Mouse (Mus musculus) lung, adult 2 months (tissue): ENCODE measurements at regions not wholly inside any gene's neighbourhood (a gene's known extent, or its start where the extent isn't known, plus 50 kb on each side); places are given as distances from the start of the nearest gene placed in this dataset.

ENCODE experiments used
- CTCF ChIP-seq: fragments of 200-500 bp; IDR thresholded peaks from 2 replicates; pipeline ENCODE4 v1.5.1; 2011; ENCODE audit warnings: mild to moderate bottlenecking, low read length, control low read depth; ENCODE audit not compliant: insufficient read depth
- POLR2A ChIP-seq: fragments of 200-500 bp; IDR thresholded peaks from 2 replicates; pipeline ENCODE4 v1.6.1; 2011; ENCODE audit warnings: low read depth, mild to moderate bottlenecking, control low read depth, low read length, borderline replicate concordance; ENCODE audit errors: extremely low read depth

DNA sequence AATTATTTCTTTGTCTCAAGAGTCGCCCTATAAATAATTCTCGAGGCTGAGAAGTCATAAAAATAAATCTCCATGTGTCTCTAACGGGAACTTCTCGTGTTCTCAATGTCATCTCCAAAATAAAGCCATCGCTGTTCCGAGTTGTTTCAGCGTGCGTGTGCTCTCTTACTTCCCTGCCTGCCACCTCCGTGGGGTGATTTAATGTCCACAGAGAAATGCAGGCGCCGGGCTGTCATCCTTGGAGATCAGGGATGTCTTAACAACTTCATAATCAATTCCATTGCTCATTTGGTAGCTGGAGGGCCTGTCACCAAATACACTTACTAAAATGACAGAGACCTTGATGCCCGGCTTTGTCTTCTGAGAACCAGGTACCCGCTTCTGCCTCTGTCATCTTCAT, 161.8 kb downstream of the Pmp22 start:
- TF ChIP-seq CTCF (no peak), POLR2A (no peak)
